Comparison of ENCODE assay signal across 12 mouse cellular contexts in genomic region chr4:53798896-53799676, GRCm38 (mm10). TPM values are rescaled to one million over a fixed set of nuclear protein-coding genes. Genes with fewer than 3 reads are reported as not detected.
DNase-seq lines count a peak whose midpoint lies in the region; ATAC-seq lines count a peak whose summit lies in the region.
"Had no signal": no experiment of that assay in that cellular context is flagged by ENCODE, and none has a peak within 500 bp of the region (broad histone marks: within the 10 kb centered on the region; RNA-seq: fewer than 3 reads in every experiment).

No protein-coding gene starts in this region.

- H3K27me3 ChIP-seq in intestine, embryonic 14.5 days (replicated peaks; ENCODE audit: control insufficient read depth, insufficient read depth, low read length) = no peaks in the 10 kb centered on the region
- H3K27me3 ChIP-seq in intestine, embryonic 16.5 days (replicated peaks; ENCODE audit: control insufficient read depth, insufficient read depth, low read length) = no peaks in the 10 kb centered on the region
- H3K27me3 ChIP-seq: lung, embryonic 15.5 days had no signal

- 53% methylated on average over 7 of the region's 7 CpGs for WGBS in intestine, embryonic 14.5 days
- WGBS in intestine, embryonic 16.5 days = 55% methylated on average over 7 of the region's 7 CpGs
- WGBS in macrophage (ENCODE audit: missing documents) = 51% methylated on average over 7 of the region's 7 CpGs

- DNase-seq in intestine, embryonic 14.5 days (ENCODE audit: low spot score) = peak; percentile 50
- DNase-seq in Muller cell, postnatal 12 days (ENCODE audit: inconsistent ontology term) = peak; percentile 61
- DNase-seq in adrenal gland, adult (ENCODE audit: inconsistent age in 2 of 2, low spot score in 1 of 2) = no peak
- DNase-seq in c-Kit-positive CD71-positive TER-119-positive erythroid progenitor cells, embryonic 14.5 days (ENCODE audit: low spot score) = no peak
- DNase-seq in right cerebral cortex, postnatal 4 days = no peak
- DNase-seq: spleen, adult 18-20 months had no signal

- H3K79me2 ChIP-seq in macrophage (ENCODE audit: inconsistent target) = no peaks in the 10 kb centered on the region

- no peak overlapping the region for H3K27ac ChIP-seq in intestine, embryonic 14.5 days (ENCODE audit: low read depth)
- H3K27ac ChIP-seq in intestine, embryonic 16.5 days (ENCODE audit: low read length) = no peak overlapping the region
- peak overlapping the region; percentile 48 for H3K27ac ChIP-seq in macrophage
- H3K27ac ChIP-seq: lung, embryonic 15.5 days had no signal

- no peak overlapping the region for H3K9ac ChIP-seq in intestine, embryonic 14.5 days (ENCODE audit: low read length)
- H3K9ac ChIP-seq in intestine, embryonic 16.5 days (ENCODE audit: low read depth, low read length) = no peak overlapping the region
- H3K9ac ChIP-seq: lung, embryonic 15.5 days had no signal

- H3K36me3 ChIP-seq in intestine, embryonic 14.5 days (ENCODE audit: control insufficient read depth, insufficient read depth, low read length) = no peaks in the 10 kb centered on the region
- H3K36me3 ChIP-seq in intestine, embryonic 16.5 days (ENCODE audit: control insufficient read depth, insufficient read depth, low read length) = no peaks in the 10 kb centered on the region
- H3K36me3 ChIP-seq in macrophage (ENCODE audit: inconsistent target) = no peaks in the 10 kb centered on the region
- H3K36me3 ChIP-seq: lung, embryonic 15.5 days had no signal

- no peak overlapping the region for H3K4me2 ChIP-seq in intestine, embryonic 14.5 days (ENCODE audit: low read length)
- no peak overlapping the region for H3K4me2 ChIP-seq in intestine, embryonic 16.5 days (ENCODE audit: low read depth, low read length)
- H3K4me2 ChIP-seq: lung, embryonic 15.5 days had no signal

- ATAC-seq in intestine, embryonic 14.5 days (replicated peaks; ENCODE audit: low FRiP score, low TSS enrichment, low read depth) = no peak
- no peak for ATAC-seq in intestine, embryonic 16.5 days
- 0 out of 2 replicates have a peak, but pooled peaks have one; percentile 20 for ATAC-seq in granulocyte monocyte progenitor cell, adult 5-6 weeks (replicated peaks; ENCODE audit: poor library complexity, severe bottlenecking)
- ATAC-seq: hindbrain, embryonic 16.5 days had no signal

- no peaks in the 10 kb centered on the region for H3K4me1 ChIP-seq in intestine, embryonic 14.5 days (replicated peaks; ENCODE audit: control insufficient read depth, insufficient read depth, low read length)
- no peaks in the 10 kb centered on the region for H3K4me1 ChIP-seq in intestine, embryonic 16.5 days (ENCODE audit: control insufficient read depth, insufficient read depth, low read length)

- H3K9me3 ChIP-seq in intestine, embryonic 14.5 days (ENCODE audit: control insufficient read depth, low read length) = no peaks in the 10 kb centered on the region
- H3K9me3 ChIP-seq in intestine, embryonic 16.5 days (ENCODE audit: control insufficient read depth, low read length) = no peaks in the 10 kb centered on the region
- H3K9me3 ChIP-seq: lung, embryonic 15.5 days had no signal

- H3K4me3 ChIP-seq in intestine, embryonic 14.5 days (ENCODE audit: low read depth, low read length) = no peak overlapping the region
- no peak overlapping the region for H3K4me3 ChIP-seq in intestine, embryonic 16.5 days (ENCODE audit: low read length)
- H3K4me3 ChIP-seq in macrophage (ENCODE audit: inconsistent target) = no peak overlapping the region
- H3K4me3 ChIP-seq: lung, embryonic 15.5 days had no signal

RNA-seq across cellular contexts. Expression of gene Tal2, which starts 19.6 kb away (rescaled TPM):
- not detected in 2 replicates for polyA plus RNA-seq in intestine, embryonic 14.5 days (2014; fragmentation: Nextera tagmentation; extraction: Ambion mirVana)
- 0.05 TPM in 1 of 2 replicates, not detected in the other for polyA plus RNA-seq in intestine, embryonic 16.5 days (2015; fragmentation: Nextera tagmentation; extraction: Ambion mirVana)
- 0.43 TPM in 1 of 2 replicates, not detected in the other for total RNA-seq in granulocyte monocyte progenitor cell, adult 5-6 weeks (2014; fragmentation: Nextera tagmentation)
- not detected in 2 replicates for total RNA-seq in granulocyte monocyte progenitor cell, adult 5-6 weeks (2017)
- under 1 TPM in 9 of 26 experiments, not detected in 17; 0.19 to 0.66 (median 0.28) TPM for total RNA-seq in macrophage (2018; cell fraction: chromatin; rRNA removed)
- total RNA-seq in macrophage (2018; cell fraction: cytosol; rRNA removed) = under 1 TPM; 0.04 to 0.30 (median 0.13) TPM
- under 1 TPM in 19 of 26 experiments, not detected in 7; 0.17 to 0.69 (median 0.30) TPM for total RNA-seq in macrophage (2018; cell fraction: nucleus; rRNA removed)
- 0.06 to 0.18 TPM (median 0.15 TPM) in 3 replicates for polyA plus RNA-seq in macrophage (2018)
- total RNA-seq: left cerebral cortex, postnatal 25 days had no signal

RNA-seq across cellular contexts. Expression of gene Tmem38b, which starts 26.8 kb away (rescaled TPM):
- polyA plus RNA-seq in intestine, embryonic 14.5 days (2014; fragmentation: Nextera tagmentation; extraction: Ambion mirVana) = 6.2 and 7.2 TPM in 2 replicates
- 7.3 and 7.8 TPM in 2 replicates for polyA plus RNA-seq in intestine, embryonic 16.5 days (2015; fragmentation: Nextera tagmentation; extraction: Ambion mirVana)
- total RNA-seq in granulocyte monocyte progenitor cell, adult 5-6 weeks (2014; fragmentation: Nextera tagmentation) = 20.9 and 32.1 TPM in 2 replicates
- total RNA-seq in granulocyte monocyte progenitor cell, adult 5-6 weeks (2017) = 16.9 and 19.7 TPM in 2 replicates
- total RNA-seq in macrophage (2018; cell fraction: chromatin; rRNA removed) = 100 to 1,000 TPM in 4 of 26 experiments, 10 to 100 TPM in 22; 18.4 to 127 (median 40.2) TPM
- 10 to 100 TPM; 17.6 to 34.3 (median 21.6) TPM for total RNA-seq in macrophage (2018; cell fraction: cytosol; rRNA removed)
- 100 to 1,000 TPM in 1 of 26 experiments, 10 to 100 TPM in 25; 30.7 to 102 (median 47.9) TPM for total RNA-seq in macrophage (2018; cell fraction: nucleus; rRNA removed)
- 14.8 to 24.8 TPM (median 19.4 TPM) in 3 replicates for polyA plus RNA-seq in macrophage (2018)

Comparison
In these comparisons a context has a peak if more than half of its experiments do, and no peak if none do; other contexts are left out.
1. DNase-seq: peak in intestine, embryonic 14.5 days (single experiment) and Muller cell, postnatal 12 days (single experiment); none in adrenal gland, adult (0 of 2), c-Kit-positive CD71-positive TER-119-positive erythroid progenitor cells, embryonic 14.5 days (single experiment) and right cerebral cortex, postnatal 4 days (single experiment).